Mouse (Mus musculus): Measurements from ENCODE around the gene Ntmt1. TPM values are rescaled to one million over a fixed set of nuclear protein-coding genes. Genes with fewer than 3 reads are reported as not detected.

Gene Ntmt1
- polyA plus RNA-seq, 1 experiment from 2014 or later: 48.6 TPM

DNA sequence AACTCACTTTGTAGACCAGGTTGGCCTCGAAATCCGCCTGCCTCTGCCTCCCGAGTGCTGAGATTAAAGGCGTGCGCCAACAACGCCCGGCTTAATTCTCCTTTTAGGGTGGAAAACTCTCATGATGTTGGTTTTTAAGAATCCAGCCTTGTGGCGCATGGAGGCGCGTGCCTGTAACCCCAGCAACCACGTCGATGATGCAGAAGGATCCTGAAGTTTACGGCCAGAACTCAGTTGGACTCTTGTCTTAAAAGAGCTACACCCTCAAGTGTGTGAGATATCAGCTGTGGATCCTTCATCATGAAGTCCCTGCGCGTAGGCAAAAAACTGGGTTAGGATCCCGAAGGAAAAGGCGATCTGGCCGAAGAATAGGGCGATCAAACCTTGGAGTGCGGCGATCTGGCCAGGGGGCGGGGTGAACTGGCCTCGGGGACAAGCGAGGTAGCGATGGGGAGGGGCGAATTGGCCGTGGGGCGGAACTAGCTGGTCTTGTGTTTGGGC lies 429 bp upstream of the Ntmt1 start:
- Histone ChIP-seq H3K4me2 (peak overlapping the region; percentile 95), H3K9me3 (replicated peaks) (no peaks in the 10 kb centered on the region), H3K36me3 (peaks cover 19% of the 10 kb centered on the region), H3K27me3 (replicated peaks) (peaks cover 40% of the 10 kb centered on the region), H3K4me3 (peak overlapping the region; percentile 79), H3K4me1 (peaks cover 40% of the 10 kb centered on the region), H3K9ac (peak overlapping the region; percentile 65), H3K27ac (peak overlapping the region; percentile 27)
- 7% methylated on average over 28 of the region's 28 CpGs for WGBS (ENCODE audit: insufficient replicate concordance)
- ATAC-seq: no peak

GRCm38 (mm10) chr2:30808296-30808655 lies 650 bp downstream of the Ntmt1 start:
- WGBS (ENCODE audit: insufficient replicate concordance): 1% methylated on average over 10 of the region's 10 CpGs
- H3K27me3 ChIP-seq (replicated peaks): peaks cover 29% of the 10 kb centered on the region
- H3K4me2 ChIP-seq: peak overlapping the region; percentile 95
- peaks cover 30% of the 10 kb centered on the region for H3K36me3 ChIP-seq
- no peaks in the 10 kb centered on the region for H3K9me3 ChIP-seq (replicated peaks)
- peak overlapping the region; percentile 79 for H3K4me3 ChIP-seq
- no peak for ATAC-seq
- peak overlapping the region; percentile 85 for H3K9ac ChIP-seq
- H3K4me1 ChIP-seq: peaks cover 40% of the 10 kb centered on the region
- peak overlapping the region; percentile 81 for H3K27ac ChIP-seq

GRCm38 (mm10) chr2:30809503-30809902 lies 1.9 kb downstream of the Ntmt1 start:
- no peaks in the 10 kb centered on the region for H3K9me3 ChIP-seq (replicated peaks)
- no peak overlapping the region for H3K4me3 ChIP-seq
- H3K4me1 ChIP-seq: peaks cover 40% of the 10 kb centered on the region
- H3K27me3 ChIP-seq (replicated peaks): peaks cover 18% of the 10 kb centered on the region
- no peak for ATAC-seq
- H3K36me3 ChIP-seq: peaks cover 42% of the 10 kb centered on the region
- no peak overlapping the region for H3K9ac ChIP-seq
- H3K27ac ChIP-seq: no peak overlapping the region
- no peak overlapping the region for H3K4me2 ChIP-seq
- 80% methylated on average over 5 of the region's 5 CpGs for WGBS (ENCODE audit: insufficient replicate concordance)

DNA sequence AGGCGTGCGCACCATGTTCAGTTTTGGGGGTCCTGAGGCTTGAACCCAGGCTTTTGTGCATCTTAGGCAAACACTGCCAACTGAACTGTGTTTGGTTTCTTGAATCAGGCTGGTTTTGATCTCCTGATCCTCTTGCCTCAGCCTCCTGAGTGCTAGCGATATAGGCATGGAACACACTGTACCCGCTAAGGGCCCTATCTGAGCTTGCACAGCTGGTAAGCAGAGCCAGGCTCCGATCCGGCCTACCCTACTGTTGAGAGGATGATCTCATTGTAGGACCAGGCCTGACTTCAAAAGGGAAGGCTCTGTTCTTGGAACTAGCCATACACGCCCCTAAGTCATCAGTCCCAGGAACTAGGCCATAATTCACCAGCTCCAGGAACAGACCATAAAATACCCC lies 2.9 kb downstream of the Ntmt1 start:
- no peak overlapping the region for H3K27ac ChIP-seq
- 81% methylated on average over 7 of the region's 7 CpGs for WGBS (ENCODE audit: insufficient replicate concordance)

DNA sequence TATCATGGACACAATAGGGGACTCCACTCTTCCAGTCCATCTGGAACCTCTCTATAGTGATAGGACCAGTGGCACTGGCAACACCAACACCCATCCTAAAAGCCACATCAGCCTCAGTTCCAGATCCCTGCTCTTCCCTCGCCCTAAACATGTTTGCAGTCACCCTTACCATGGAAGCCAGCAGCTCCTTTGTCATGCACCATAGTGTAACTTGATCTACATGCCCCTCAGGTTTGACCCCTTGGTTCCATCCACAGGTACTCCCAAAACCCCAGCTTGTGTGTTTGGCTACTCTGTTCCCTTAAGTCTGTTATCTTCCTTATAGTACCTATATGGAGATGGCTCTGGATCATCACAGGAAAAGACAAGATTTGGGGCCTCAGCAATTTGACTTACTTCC lies 8.8 kb downstream of the Ntmt1 start:
- Histone ChIP-seq H3K36me3 (peaks cover 89% of the 10 kb centered on the region), H3K9ac (no peak overlapping the region), H3K9me3 (replicated peaks) (no peaks in the 10 kb centered on the region), H3K4me1 (0 out of 2 replicates have a peak, but pooled peaks cover under 1% of the 10 kb centered on the region), H3K27ac (no peak overlapping the region), H3K4me3 (no peak overlapping the region), H3K27me3 (replicated peaks) (no peaks in the 10 kb centered on the region), H3K4me2 (no peak overlapping the region)
- whole genome bisulfite sequencing (ENCODE audit: insufficient replicate concordance): 70% methylated on average over 1 of the region's 1 CpGs
- ATAC-seq: no peak

More for the DNA sequence above, 2.9 kb downstream of the Ntmt1 start:
- Histone ChIP-seq H3K36me3 (peaks cover 53% of the 10 kb centered on the region), H3K4me1 (peaks cover 40% of the 10 kb centered on the region), H3K4me3 (no peak overlapping the region), H3K9me3 (replicated peaks) (no peaks in the 10 kb centered on the region), H3K4me2 (no peak overlapping the region), H3K27me3 (replicated peaks) (peaks cover 8% of the 10 kb centered on the region), H3K9ac (no peak overlapping the region)
- ATAC-seq: no peak

DNA sequence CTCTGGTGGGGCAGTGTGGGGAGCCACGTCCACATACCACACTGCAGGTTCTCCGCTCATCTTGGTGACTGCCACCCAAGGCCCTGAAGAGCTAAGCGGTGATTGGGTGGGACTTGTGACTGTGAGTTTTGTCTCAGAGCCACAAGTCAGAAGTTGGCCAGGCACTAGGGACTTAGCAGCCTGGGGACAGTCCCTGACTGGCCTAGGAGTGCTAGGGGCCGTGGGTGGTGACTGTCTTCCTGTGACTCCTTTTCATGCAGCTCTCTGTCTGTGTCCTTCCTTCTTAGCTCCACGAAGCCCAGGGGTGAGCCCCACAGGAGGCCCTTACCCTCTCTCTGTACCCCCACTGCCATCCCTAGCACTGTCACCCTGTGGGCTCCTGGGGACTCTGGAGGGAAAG lies 12.2 kb downstream of the Ntmt1 start:
- H3K27ac ChIP-seq: no peak overlapping the region
- 0 out of 2 replicates have a peak, but pooled peaks cover 9% of the 10 kb centered on the region for H3K4me1 ChIP-seq
- 81% methylated on average over 5 of the region's 5 CpGs for WGBS (ENCODE audit: insufficient replicate concordance)
- H3K36me3 ChIP-seq: peaks cover 89% of the 10 kb centered on the region
- no peaks in the 10 kb centered on the region for H3K27me3 ChIP-seq (replicated peaks)
- H3K4me2 ChIP-seq: no peak overlapping the region
- no peak for ATAC-seq
- no peak overlapping the region for H3K4me3 ChIP-seq
- H3K9me3 ChIP-seq (replicated peaks): no peaks in the 10 kb centered on the region
- no peak overlapping the region for H3K9ac ChIP-seq

- no peak overlapping the region for H3K27ac ChIP-seq
- H3K9ac ChIP-seq: no peak overlapping the region
- peaks cover 89% of the 10 kb centered on the region for H3K36me3 ChIP-seq
- no peak for ATAC-seq
- peaks cover 17% of the 10 kb centered on the region for H3K4me1 ChIP-seq
- H3K9me3 ChIP-seq (replicated peaks): no peaks in the 10 kb centered on the region
- H3K4me2 ChIP-seq: no peak overlapping the region
- H3K4me3 ChIP-seq: no peak overlapping the region
- no peaks in the 10 kb centered on the region for H3K27me3 ChIP-seq (replicated peaks)
- WGBS (ENCODE audit: insufficient replicate concordance): 93% methylated on average over 3 of the region's 3 CpGs
Measured at GRCm38 (mm10) chr2:30821073-30821472, 13.4 kb downstream of the Ntmt1 start.

DNA sequence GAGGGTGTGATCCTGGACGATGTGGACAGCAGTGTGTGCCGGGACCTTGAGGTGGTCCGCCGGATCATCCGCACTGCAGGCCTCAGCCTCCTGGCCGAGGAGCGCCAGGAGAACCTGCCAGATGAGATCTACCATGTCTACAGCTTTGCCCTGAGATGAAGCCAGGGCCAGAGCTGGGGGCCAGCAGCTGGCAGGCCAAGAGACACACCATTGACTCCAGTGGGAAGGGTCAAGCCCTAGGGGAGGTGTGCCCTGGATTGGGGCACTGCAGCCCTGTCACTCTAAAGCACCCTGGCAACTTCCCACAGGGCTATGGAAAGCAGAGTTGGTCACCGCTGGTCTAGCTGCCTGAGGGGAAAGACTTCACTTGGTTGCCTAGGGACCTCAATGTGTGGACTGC lies 14.8 kb downstream of the Ntmt1 start:
- H3K36me3 ChIP-seq: peaks cover 91% of the 10 kb centered on the region
- H3K9ac ChIP-seq: no peak overlapping the region
- ATAC-seq: no peak
- H3K27ac ChIP-seq: 0 out of 2 replicates have a peak overlapping the region, but pooled peaks have one; percentile 33
- H3K4me2 ChIP-seq: no peak overlapping the region
- no peak overlapping the region for H3K4me3 ChIP-seq
- H3K4me1 ChIP-seq: peaks cover 30% of the 10 kb centered on the region
- WGBS (ENCODE audit: insufficient replicate concordance): 89% methylated on average over 8 of the region's 8 CpGs
- no peaks in the 10 kb centered on the region for H3K27me3 ChIP-seq (replicated peaks)
- no peaks in the 10 kb centered on the region for H3K9me3 ChIP-seq (replicated peaks)

- 90% methylated on average over 13 of the region's 13 CpGs for WGBS (ENCODE audit: insufficient replicate concordance)
- no peak overlapping the region; the same call in 1 of the 2 replicates for H3K27ac ChIP-seq
- no peak for ATAC-seq
Measured at GRCm38 (mm10) chr2:30823385-30824153, 15.9 kb downstream of the Ntmt1 start.

DNA sequence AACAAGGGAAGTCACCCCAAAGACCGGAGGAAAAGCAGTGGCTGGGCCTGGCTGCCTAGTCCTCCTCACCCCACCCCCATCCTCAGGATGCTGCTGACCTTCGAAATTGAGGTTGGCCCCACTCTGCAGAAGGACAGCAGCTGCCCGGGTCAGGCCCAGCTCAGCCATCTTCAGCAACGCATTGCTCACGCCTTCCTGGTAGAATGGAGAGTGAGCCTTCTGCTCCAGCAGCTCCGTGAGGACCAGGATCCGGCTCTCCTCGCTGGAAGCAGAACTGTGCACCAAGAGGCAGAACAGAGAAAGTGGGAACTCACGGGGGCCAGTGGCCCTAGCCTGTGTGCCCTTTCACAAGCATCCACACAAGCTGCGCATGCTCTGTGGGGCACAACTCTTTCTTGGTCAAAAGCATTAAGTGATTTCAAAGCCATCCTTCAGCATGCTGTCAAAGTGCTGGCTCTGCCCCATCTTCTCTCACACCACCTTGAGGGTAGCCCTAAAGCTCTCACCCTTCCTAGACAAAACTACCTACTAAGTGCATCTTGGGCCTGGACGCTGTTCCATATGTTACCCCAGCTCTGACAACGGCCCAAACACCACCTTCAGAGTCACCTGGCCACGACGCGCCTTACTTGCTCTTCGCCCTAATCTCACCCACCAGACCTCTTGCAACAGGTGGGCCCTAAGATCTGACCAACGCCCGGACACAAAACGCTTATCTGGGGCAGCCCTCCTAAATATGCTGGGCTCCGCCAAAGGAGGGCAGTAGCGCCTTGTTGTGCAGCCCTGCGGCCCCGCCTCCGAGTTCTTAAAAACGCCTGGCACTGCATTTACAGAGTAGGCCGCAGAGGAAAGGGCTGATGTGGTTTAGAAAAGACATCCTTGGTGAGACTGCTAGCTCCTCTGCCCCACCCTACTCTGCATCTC lies 19.5 kb downstream of the Ntmt1 start:
- peak; percentile 82 for ATAC-seq
- Histone ChIP-seq H3K4me1 (peaks cover 41% of the 10 kb centered on the region), H3K4me2 (peak overlapping the region; percentile 86), H3K9ac (peak overlapping the region; percentile 95), H3K9me3 (replicated peaks) (no peaks in the 10 kb centered on the region), H3K27ac (peak overlapping the region; percentile 98), H3K36me3 (peaks cover 49% of the 10 kb centered on the region), H3K4me3 (peak overlapping the region; percentile 96), H3K27me3 (replicated peaks) (0 out of 2 replicates have a peak, but pooled peaks cover 4% of the 10 kb centered on the region)
- WGBS (ENCODE audit: insufficient replicate concordance): 26% methylated on average over 26 of the region's 26 CpGs

More at GRCm38 (mm10) chr2:30823385-30824153, 15.9 kb downstream of the Ntmt1 start:
- Histone ChIP-seq H3K4me3 (no peak overlapping the region), H3K9me3 (replicated peaks) (no peaks in the 10 kb centered on the region), H3K4me2 (no peak overlapping the region), H3K4me1 (peaks cover 34% of the 10 kb centered on the region), H3K36me3 (peaks cover 84% of the 10 kb centered on the region), H3K27me3 (replicated peaks) (no peaks in the 10 kb centered on the region), H3K9ac (no peak overlapping the region)

GRCm38 (mm10) chr2:30827749-30828475 lies 20.3 kb downstream of the Ntmt1 start:
- peak; percentile 80 for ATAC-seq
- peak overlapping the region; percentile 98 for H3K27ac ChIP-seq

More at GRCm38 (mm10) chr2:30827749-30828475, 20.3 kb downstream of the Ntmt1 start:
- Histone ChIP-seq H3K4me2 (peak overlapping the region; percentile 86), H3K9me3 (replicated peaks) (no peaks in the 10 kb centered on the region), H3K4me3 (peak overlapping the region; percentile 96), H3K27me3 (replicated peaks) (peaks cover 4% of the 10 kb centered on the region; the same call in 1 of the 2 replicates), H3K36me3 (peaks cover 41% of the 10 kb centered on the region), H3K9ac (peak overlapping the region; percentile 95), H3K4me1 (peaks cover 41% of the 10 kb centered on the region)
- 2% methylated on average over 63 of the region's 63 CpGs for WGBS (ENCODE audit: insufficient replicate concordance)

All from liver, embryonic 12.5 days (tissue).